Mouse (Mus musculus) kidney, adult 2 months (tissue): ENCODE measurements around the gene Smtnl1.
A peak's percentile ranks its signal among the peaks of the same experiment; 100 is the strongest.

Experiments
- CTCF ChIP-seq: fragments of 200-500 bp; conservative IDR thresholded peaks from 2 replicates; pipeline ENCODE4 v1.5.1; 2011; ENCODE audit warnings: low read depth, mild to moderate bottlenecking, control low read depth, low read length, moderate library complexity, mixed read lengths; ENCODE audit not compliant: insufficient read depth, insufficient read length
- POLR2A ChIP-seq: fragments of 200-500 bp; IDR thresholded peaks from one replicate; pipeline ENCODE4 v1.6.1; 2011; ENCODE audit warnings: low read depth, low read length, control low read depth

GRCm38 (mm10) chr2:84868521-84868943, 46.1 kb upstream of the Smtnl1 start:
- TF ChIP-seq POLR2A: no peak
- peak; percentile 79 for TF ChIP-seq CTCF
